Mouse (Mus musculus): ENCODE measurements around the gene Hddc3.

GRCm38 (mm10) chr7:80324043-80324815, 18.7 kb upstream of the Hddc3 start, which contains the start of gene Rccd1:
- TF ChIP-seq CTCF (IDR thresholded peaks at IDR 0.05; ENCODE audit: extremely low read depth, insufficient read depth, low read length) (no peak), POLR2A (IDR thresholded peaks at IDR 0.05; ENCODE audit: extremely low read depth, insufficient read depth, low read length) (peak; percentile 90)

Data from cortical plate, adult 2 months (tissue).